10 mouse cellular contexts compared by ENCODE assay signal in genomic region chr7:92558744-92559143, GRCm38 (mm10).
"Had no signal": no experiment of that assay in that cellular context is flagged by ENCODE, and none has a peak within 500 bp of the region (broad histone marks: within the 10 kb centered on the region; RNA-seq: fewer than 3 reads in every experiment).

No protein-coding gene starts in this region.

- DNase-seq: kidney, adult 8-10 months; kidney, postnatal 25 days; lung, postnatal 36 days; right cerebral cortex, postnatal 25 days; thymus, postnatal 4 days had no signal

- H3K4me2 ChIP-seq: intestine, embryonic 15.5 days; limb, embryonic 12.5 days; midbrain, embryonic 11.5 days; midbrain, embryonic 15.5 days; neural tube, embryonic 13.5 days had no signal

- ATAC-seq: intestine, embryonic 15.5 days; midbrain, embryonic 15.5 days had no signal

- H3K27me3 ChIP-seq: intestine, embryonic 15.5 days; limb, embryonic 12.5 days; midbrain, embryonic 15.5 days; neural tube, embryonic 13.5 days had no signal

- H3K4me3 ChIP-seq: intestine, embryonic 15.5 days; limb, embryonic 12.5 days; midbrain, embryonic 15.5 days; neural tube, embryonic 13.5 days had no signal

- H3K27ac ChIP-seq: intestine, embryonic 15.5 days; limb, embryonic 12.5 days; midbrain, embryonic 15.5 days; neural tube, embryonic 13.5 days had no signal

- H3K4me1 ChIP-seq: intestine, embryonic 15.5 days had no signal

- H3K36me3 ChIP-seq: intestine, embryonic 15.5 days; midbrain, embryonic 15.5 days; neural tube, embryonic 13.5 days had no signal

- H3K9me3 ChIP-seq: intestine, embryonic 15.5 days; limb, embryonic 12.5 days; midbrain, embryonic 15.5 days; neural tube, embryonic 13.5 days had no signal

- H3K9ac ChIP-seq: intestine, embryonic 15.5 days; limb, embryonic 12.5 days; midbrain, embryonic 15.5 days; neural tube, embryonic 13.5 days had no signal
